Mouse (Mus musculus) stomach, embryonic 14.5 days (tissue): ENCODE measurements around the gene Olfr1178. TPM values are rescaled to one million over a fixed set of nuclear protein-coding genes. Genes with fewer than 3 reads are reported as not detected.

Experiments used
- ATAC-seq: fragments of 200-750 bp; cut with Nextera tagmentation; 2 replicates; pipeline ENCODE4 v1.8.0; 2017; ENCODE audit warnings: low read depth, moderate TSS enrichment; ENCODE audit not compliant: insufficient number of reproducible peaks, insufficient read depth, low FRiP score
- H3K27ac ChIP-seq: fragments of 300-500 bp; sonication (generic); 2 replicates; pipeline ENCODE4 v1.5.1; 2014; ENCODE audit warnings: mild to moderate bottlenecking, low read length, moderate library complexity, mixed read lengths
- H3K27me3 ChIP-seq: fragments of 300-500 bp; sonication (generic); 2 replicates; pipeline ENCODE4 v1.6.1; 2014; ENCODE audit warnings: low read length, control low read depth, mixed read lengths; ENCODE audit not compliant: control insufficient read depth, insufficient read depth
- H3K36me3 ChIP-seq: fragments of 300-500 bp; sonication (generic); 2 replicates; pipeline ENCODE4 v1.6.1; 2014; ENCODE audit warnings: mild to moderate bottlenecking, control low read depth, low read length, moderate library complexity, mixed read lengths; ENCODE audit not compliant: control insufficient read depth, insufficient read depth
- H3K4me1 ChIP-seq: fragments of 300-500 bp; sonication (generic); 2 replicates; pipeline ENCODE4 v1.6.1; 2014; ENCODE audit warnings: low read length, control low read depth, mixed read lengths; ENCODE audit not compliant: control insufficient read depth, insufficient read depth
- H3K4me2 ChIP-seq: fragments of 300-500 bp; sonication (generic); replicated peaks from 2 replicates; pipeline ENCODE4 v1.6.1; 2014; ENCODE audit warnings: low read depth, low read length, control low read depth
- H3K4me3 ChIP-seq: fragments of 300-500 bp; sonication (generic); 2 replicates; pipeline ENCODE4 v1.5.1; 2014; ENCODE audit warnings: low read depth, low read length, control low read depth
- H3K9ac ChIP-seq: fragments of 300-500 bp; sonication (generic); replicated peaks from 2 replicates; pipeline ENCODE4 v1.6.1; 2014; ENCODE audit warnings: low read depth, mild to moderate bottlenecking, control low read depth, low read length, moderate library complexity, mixed read lengths
- H3K9me3 ChIP-seq: fragments of 300-500 bp; sonication (generic); 2 replicates; pipeline ENCODE4 v1.6.1; 2016; ENCODE audit warnings: low read depth, low read length, control low read depth; ENCODE audit not compliant: control insufficient read depth
- WGBS: fragments of 180-500 bp; shearing (Covaris S2); extraction: QIAGEN DNeasy Blood & Tissue Kit; methylation state at CpG from one replicate; pipeline ENCODE4 v1.1.7; 2014; 5-methylcytosine and 5-hydroxymethylcytosine counted together
- polyA plus RNA-seq: library from polyadenylated mRNA; unstranded; fragments of >200 nt; fragmentation: Nextera tagmentation; extraction: Ambion mirVana; gene quantifications from 2 replicates; pipeline ENCODE4 v1.2.1, GENCODE M21; 2014

The Olfr1178 gene
- polyA plus RNA-seq = not detected in 2 replicates

GRCm38 (mm10) chr2:88386762-88387161 lies at the start of gene Olfr1178:
Olfr1178 (plus strand) TSS chr2:88387062.
- Histone ChIP-seq H3K4me3 (no peak within 1 kb of the TSS), H3K27ac (no peak within 1 kb of the TSS), H3K9ac (no peak within 1 kb of the TSS), H3K27me3 (no peaks in the 10 kb centered on the region), H3K4me2 (no peak within 1 kb of the TSS), H3K36me3 (no peaks in the 10 kb centered on the region), H3K9me3 (no peaks in the 10 kb centered on the region), H3K4me1 (no peaks in the 10 kb centered on the region)
- 88% methylated on average over 1 of the region's 1 CpGs for WGBS
- no peak for ATAC-seq

DNA sequence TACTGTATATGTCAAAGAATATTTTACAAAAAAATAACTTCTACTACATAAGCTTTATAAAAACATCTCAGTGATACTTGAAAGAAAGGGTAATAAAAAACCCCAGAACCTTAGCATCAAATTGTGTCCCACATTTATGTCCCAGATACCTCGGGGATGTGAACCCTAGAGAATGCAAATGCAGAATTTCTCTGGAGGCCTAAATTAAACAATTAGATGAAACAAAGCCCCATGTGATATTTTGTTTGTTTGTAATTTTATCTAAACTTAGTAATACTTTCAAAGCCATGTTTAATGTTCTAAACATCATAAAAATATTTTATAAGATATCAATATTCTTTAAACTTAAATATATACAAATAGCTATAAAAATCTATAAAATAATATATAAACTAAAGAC lies 40.5 kb upstream of the Olfr1178 start, which contains the start of gene Olfr1177-ps:
TSS of gene Olfr1177-ps (minus strand) at position 101 of the 400 bp plus-strand sequence.
- Histone ChIP-seq H3K4me1 (no peaks in the 10 kb centered on the region), H3K4me3 (no peak within 1 kb of the TSS), H3K36me3 (no peaks in the 10 kb centered on the region), H3K27me3 (no peaks in the 10 kb centered on the region), H3K9me3 (no peaks in the 10 kb centered on the region), H3K9ac (no peak within 1 kb of the TSS), H3K27ac (no peak within 1 kb of the TSS), H3K4me2 (no peak within 1 kb of the TSS)
- no peak for ATAC-seq
- WGBS = 86% methylated on average over 1 of the region's 1 CpGs

DNA sequence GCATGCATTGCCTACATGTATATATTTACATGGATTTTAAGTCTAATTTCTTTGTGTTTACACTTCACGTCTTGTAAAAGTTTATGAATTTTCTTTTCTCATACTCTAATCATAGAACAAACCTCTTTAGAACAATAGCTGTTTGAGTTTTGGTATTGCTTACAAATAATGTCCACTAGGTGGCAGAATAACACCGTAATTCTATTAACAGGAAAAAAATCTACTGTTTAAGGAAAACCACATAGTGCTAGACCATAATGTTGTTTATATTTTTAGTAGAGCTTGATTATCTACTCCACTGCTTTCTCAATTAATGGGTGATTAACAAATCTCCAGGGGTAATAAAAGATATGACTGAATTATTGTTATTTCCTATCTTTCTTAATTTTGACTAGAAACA lies 30.6 kb upstream of the Olfr1178 start:
- no peak for ATAC-seq
- WGBS = 2% methylated on average over 2 of the region's 2 CpGs
- H3K4me2 ChIP-seq = no peak overlapping the region

DNA sequence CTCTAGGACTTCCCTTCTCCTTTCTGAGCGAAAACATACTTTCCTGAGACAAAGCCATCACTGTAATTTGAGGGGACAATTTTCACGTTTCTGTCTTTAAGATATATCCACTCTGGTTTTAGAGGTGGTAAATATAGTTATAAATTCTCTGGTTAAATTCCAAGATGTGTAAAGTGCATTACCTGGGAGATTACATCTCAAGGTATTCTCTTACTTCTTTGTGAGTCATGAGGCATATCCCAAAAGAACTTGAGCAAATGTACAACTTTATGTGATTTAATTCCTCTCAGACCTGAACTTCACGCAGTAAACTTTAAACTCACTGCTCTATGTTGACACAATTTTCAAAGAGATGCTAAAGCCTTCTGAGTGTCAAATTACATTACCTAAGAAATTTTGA lies 19.5 kb downstream of the Olfr1178 start, which contains the start of gene Olfr1179:
TSS of gene Olfr1179 (minus strand) at position 101 of the 400 bp plus-strand sequence.
- no peaks in the 10 kb centered on the region for H3K27me3 ChIP-seq
- H3K4me1 ChIP-seq = no peaks in the 10 kb centered on the region
- no peak within 1 kb of the TSS for H3K4me3 ChIP-seq
- H3K9ac ChIP-seq = no peak within 1 kb of the TSS
- no peaks in the 10 kb centered on the region for H3K36me3 ChIP-seq
- no peaks in the 10 kb centered on the region for H3K9me3 ChIP-seq
- WGBS = 80% methylated on average over 3 of the region's 3 CpGs
- no peak for ATAC-seq
- H3K4me2 ChIP-seq = no peak within 1 kb of the TSS
- no peak within 1 kb of the TSS for H3K27ac ChIP-seq

More for the DNA sequence above, 30.6 kb upstream of the Olfr1178 start:
- no peaks in the 10 kb centered on the region for H3K4me1 ChIP-seq
- H3K27ac ChIP-seq = no peak overlapping the region
- no peak overlapping the region for H3K4me3 ChIP-seq
- H3K9me3 ChIP-seq = no peaks in the 10 kb centered on the region
- H3K36me3 ChIP-seq = no peaks in the 10 kb centered on the region
- no peaks in the 10 kb centered on the region for H3K27me3 ChIP-seq
- no peak overlapping the region for H3K9ac ChIP-seq

GRCm38 (mm10) chr2:88419051-88419450 lies 32.2 kb downstream of the Olfr1178 start, which contains the start of gene Olfr1180:
Olfr1180 (minus strand) TSS chr2:88419151.
- Histone ChIP-seq H3K4me3 (no peak within 1 kb of the TSS), H3K9ac (no peak within 1 kb of the TSS), H3K27ac (no peak within 1 kb of the TSS), H3K4me1 (no peaks in the 10 kb centered on the region), H3K9me3 (no peaks in the 10 kb centered on the region), H3K36me3 (no peaks in the 10 kb centered on the region), H3K4me2 (no peak within 1 kb of the TSS), H3K27me3 (no peaks in the 10 kb centered on the region)
- 72% methylated on average over 2 of the region's 2 CpGs for WGBS
- no peak for ATAC-seq

GRCm38 (mm10) chr2:88426071-88426470 lies 39.2 kb downstream of the Olfr1178 start, which contains the start of gene Olfr1181:
Olfr1181 (minus strand) TSS chr2:88426171.
- ATAC-seq = no peak
- H3K27me3 ChIP-seq = no peaks in the 10 kb centered on the region
- H3K27ac ChIP-seq = no peak within 1 kb of the TSS
- no peak within 1 kb of the TSS for H3K4me3 ChIP-seq
- no peak within 1 kb of the TSS for H3K4me2 ChIP-seq
- no peak within 1 kb of the TSS for H3K9ac ChIP-seq
- no peaks in the 10 kb centered on the region for H3K9me3 ChIP-seq
- no peaks in the 10 kb centered on the region for H3K36me3 ChIP-seq
- 78% methylated on average over 1 of the region's 1 CpGs for WGBS
- H3K4me1 ChIP-seq = no peaks in the 10 kb centered on the region

DNA sequence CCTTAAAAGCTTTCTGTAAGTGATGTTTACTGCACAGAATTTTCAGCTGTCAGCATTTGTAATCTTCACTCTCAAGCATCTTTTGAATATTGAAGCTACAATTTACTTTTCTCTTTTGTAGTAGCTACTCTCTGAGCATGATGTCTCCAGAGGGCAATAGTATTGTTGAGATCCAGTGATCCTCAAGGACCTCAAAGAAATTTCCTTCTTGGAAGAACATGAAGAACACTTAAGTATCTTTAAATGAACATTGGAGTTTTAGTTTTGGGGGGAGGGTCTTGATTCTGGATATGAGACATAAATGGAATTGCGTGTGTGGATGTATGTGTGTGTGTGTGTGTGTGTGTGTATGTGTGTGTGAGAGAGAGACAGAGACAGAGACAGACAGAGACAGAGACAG lies 62.2 kb downstream of the Olfr1178 start, which contains the start of gene Gm13757:
TSS of gene Gm13757 (minus strand) at position 101 of the 400 bp plus-strand sequence.
- Histone ChIP-seq H3K27ac (no peak within 1 kb of the TSS), H3K36me3 (no peaks in the 10 kb centered on the region), H3K9me3 (no peaks in the 10 kb centered on the region), H3K4me2 (no peak within 1 kb of the TSS), H3K4me1 (no peaks in the 10 kb centered on the region), H3K27me3 (no peaks in the 10 kb centered on the region), H3K4me3 (no peak within 1 kb of the TSS), H3K9ac (no peak within 1 kb of the TSS)
- WGBS = 83% methylated on average over 1 of the region's 1 CpGs
- ATAC-seq = no peak
